Mouse (Mus musculus): ENCODE results near the gene Cenpe. TPM values are rescaled to one million over a fixed set of nuclear protein-coding genes. Genes with fewer than 3 reads are reported as not detected.
A peak's percentile ranks its signal among the peaks of the same experiment; 100 is the strongest.

Cenpe gene
- polyA plus RNA-seq, 1 experiment from 2014 or later: 48.6 TPM

- Histone ChIP-seq H3K4me1 (ENCODE audit: control insufficient read depth, insufficient read depth, low read length) (no peaks in the 10 kb centered on the region), H3K27ac (replicated peaks; ENCODE audit: low read depth, low read length) (no peak overlapping the region), H3K9ac (ENCODE audit: low read length) (no peak overlapping the region), H3K36me3 (ENCODE audit: control insufficient read depth, insufficient read depth, low read length) (peaks cover 32% of the 10 kb centered on the region), H3K4me3 (ENCODE audit: low read depth, low read length) (no peak overlapping the region), H3K27me3 (ENCODE audit: control insufficient read depth, insufficient read depth, low read length) (no peaks in the 10 kb centered on the region), H3K4me2 (ENCODE audit: low read depth, severe bottlenecking) (no peak overlapping the region), H3K9me3 (ENCODE audit: control insufficient read depth, low read length) (no peaks in the 10 kb centered on the region)
- 87% methylated on average over 3 of the region's 3 CpGs for WGBS
- no peak for ATAC-seq (ENCODE audit: insufficient number of reproducible peaks, low FRiP score, low TSS enrichment, low read depth)
- DNase-seq (ENCODE audit: low spot score): no peak
Measured at GRCm38 (mm10) chr3:135232058-135232457, 19.7 kb downstream of the Cenpe start.

GRCm38 (mm10) chr3:135232462-135232861 lies 20.1 kb downstream of the Cenpe start:
- H3K9me3 ChIP-seq (ENCODE audit: control insufficient read depth, low read length): no peaks in the 10 kb centered on the region
- no peak overlapping the region for H3K27ac ChIP-seq (replicated peaks; ENCODE audit: low read depth, low read length)
- no peak overlapping the region for H3K4me3 ChIP-seq (ENCODE audit: low read depth, low read length)
- H3K36me3 ChIP-seq (ENCODE audit: control insufficient read depth, insufficient read depth, low read length): peaks cover 34% of the 10 kb centered on the region
- no peak overlapping the region for H3K4me2 ChIP-seq (ENCODE audit: low read depth, severe bottlenecking)
- DNase-seq (ENCODE audit: low spot score) (no peak), ATAC-seq (ENCODE audit: insufficient number of reproducible peaks, low FRiP score, low TSS enrichment, low read depth) (no peak)
- H3K9ac ChIP-seq (ENCODE audit: low read length): no peak overlapping the region
- H3K27me3 ChIP-seq (ENCODE audit: control insufficient read depth, insufficient read depth, low read length): no peaks in the 10 kb centered on the region
- no peaks in the 10 kb centered on the region for H3K4me1 ChIP-seq (ENCODE audit: control insufficient read depth, insufficient read depth, low read length)
- WGBS: 93% methylated on average over 3 of the region's 3 CpGs

DNA sequence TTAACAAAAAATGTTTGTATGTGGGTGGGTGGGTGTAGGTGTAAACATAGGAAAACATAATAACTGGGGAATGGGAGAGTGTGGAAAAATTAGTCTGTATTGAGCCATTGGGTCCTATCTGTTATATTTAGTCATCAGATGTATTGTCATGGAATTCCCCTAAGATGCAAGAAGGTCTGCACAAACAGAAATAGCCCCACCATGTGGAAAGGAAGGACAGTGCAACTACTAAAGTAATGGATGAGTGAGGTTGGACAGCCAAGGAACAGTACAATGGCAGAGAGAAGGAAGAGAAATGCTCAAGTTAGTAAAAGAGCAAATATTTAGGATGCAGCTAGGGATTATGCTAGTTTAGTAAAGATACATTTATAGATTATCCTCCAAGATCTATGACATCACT lies 33.4 kb downstream of the Cenpe start:
- H3K36me3 ChIP-seq (ENCODE audit: control insufficient read depth, insufficient read depth, low read length): peaks cover 33% of the 10 kb centered on the region
- H3K4me2 ChIP-seq (ENCODE audit: low read depth, severe bottlenecking): no peak overlapping the region
- no peak overlapping the region for H3K4me3 ChIP-seq (ENCODE audit: low read depth, low read length)
- no peaks in the 10 kb centered on the region for H3K9me3 ChIP-seq (ENCODE audit: control insufficient read depth, low read length)
- no peaks in the 10 kb centered on the region for H3K4me1 ChIP-seq (ENCODE audit: control insufficient read depth, insufficient read depth, low read length)
- DNase-seq (ENCODE audit: low spot score) (no peak), ATAC-seq (ENCODE audit: insufficient number of reproducible peaks, low FRiP score, low TSS enrichment, low read depth) (no peak)
- H3K27me3 ChIP-seq (ENCODE audit: control insufficient read depth, insufficient read depth, low read length): no peaks in the 10 kb centered on the region
- H3K27ac ChIP-seq (replicated peaks; ENCODE audit: low read depth, low read length): no peak overlapping the region
- no peak overlapping the region for H3K9ac ChIP-seq (ENCODE audit: low read length)

GRCm38 (mm10) chr3:135246828-135247227 lies 34.5 kb downstream of the Cenpe start:
- no peaks in the 10 kb centered on the region for H3K4me1 ChIP-seq (ENCODE audit: control insufficient read depth, insufficient read depth, low read length)
- H3K4me3 ChIP-seq (ENCODE audit: low read depth, low read length): no peak overlapping the region
- 92% methylated on average over 6 of the region's 6 CpGs for WGBS
- H3K36me3 ChIP-seq (ENCODE audit: control insufficient read depth, insufficient read depth, low read length): peaks cover 35% of the 10 kb centered on the region
- ATAC-seq (ENCODE audit: insufficient number of reproducible peaks, low FRiP score, low TSS enrichment, low read depth) (no peak), DNase-seq (ENCODE audit: low spot score) (no peak)
- H3K27me3 ChIP-seq (ENCODE audit: control insufficient read depth, insufficient read depth, low read length): no peaks in the 10 kb centered on the region
- H3K9ac ChIP-seq (ENCODE audit: low read length): no peak overlapping the region
- H3K4me2 ChIP-seq (ENCODE audit: low read depth, severe bottlenecking): no peak overlapping the region
- no peaks in the 10 kb centered on the region for H3K9me3 ChIP-seq (ENCODE audit: control insufficient read depth, low read length)
- H3K27ac ChIP-seq (replicated peaks; ENCODE audit: low read depth, low read length): no peak overlapping the region

DNA sequence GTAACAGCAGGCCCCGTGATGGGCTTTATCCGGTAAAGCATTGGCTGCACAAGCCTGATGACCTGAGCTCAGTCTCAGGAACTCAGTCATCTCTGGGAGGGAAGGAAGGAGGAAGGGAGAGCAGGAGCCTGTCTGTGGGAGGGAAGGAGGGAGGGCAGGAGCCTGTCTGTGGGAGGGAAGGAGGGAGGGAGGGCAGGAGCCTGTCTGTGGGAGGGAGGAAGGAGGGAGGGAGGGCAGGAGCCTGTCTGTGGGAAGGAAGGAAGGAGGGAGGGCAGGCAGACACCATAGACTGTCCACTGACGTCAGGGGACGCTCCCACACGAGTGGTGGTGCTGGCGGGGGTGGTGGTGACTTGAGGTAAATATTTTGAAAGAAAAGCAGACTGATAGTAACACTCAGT lies 36.8 kb downstream of the Cenpe start:
- ATAC-seq (ENCODE audit: insufficient number of reproducible peaks, low FRiP score, low TSS enrichment, low read depth) (peak; percentile 57; the same call in 1 of the 2 replicates), DNase-seq (ENCODE audit: low spot score) (no peak)
- H3K27ac ChIP-seq (replicated peaks; ENCODE audit: low read depth, low read length): no peak overlapping the region
- 91% methylated on average over 6 of the region's 6 CpGs for WGBS
- no peak overlapping the region for H3K4me3 ChIP-seq (ENCODE audit: low read depth, low read length)
- H3K4me2 ChIP-seq (ENCODE audit: low read depth, severe bottlenecking): no peak overlapping the region
- no peak overlapping the region for H3K9ac ChIP-seq (ENCODE audit: low read length)
- no peaks in the 10 kb centered on the region for H3K9me3 ChIP-seq (ENCODE audit: control insufficient read depth, low read length)
- H3K27me3 ChIP-seq (ENCODE audit: control insufficient read depth, insufficient read depth, low read length): no peaks in the 10 kb centered on the region
- H3K36me3 ChIP-seq (ENCODE audit: control insufficient read depth, insufficient read depth, low read length): peaks cover 35% of the 10 kb centered on the region
- H3K4me1 ChIP-seq (ENCODE audit: control insufficient read depth, insufficient read depth, low read length): no peaks in the 10 kb centered on the region

- WGBS: 95% methylated on average over 6 of the region's 6 CpGs
Measured at GRCm38 (mm10) chr3:135251825-135252224, 39.5 kb downstream of the Cenpe start.

GRCm38 (mm10) chr3:135254784-135255183 lies 42.4 kb downstream of the Cenpe start:
- Histone ChIP-seq H3K9ac (ENCODE audit: low read length) (no peak overlapping the region), H3K4me1 (ENCODE audit: control insufficient read depth, insufficient read depth, low read length) (no peaks in the 10 kb centered on the region), H3K36me3 (ENCODE audit: control insufficient read depth, insufficient read depth, low read length) (peaks cover 30% of the 10 kb centered on the region), H3K9me3 (ENCODE audit: control insufficient read depth, low read length) (no peaks in the 10 kb centered on the region), H3K27ac (replicated peaks; ENCODE audit: low read depth, low read length) (no peak overlapping the region), H3K4me2 (ENCODE audit: low read depth, severe bottlenecking) (no peak overlapping the region), H3K27me3 (ENCODE audit: control insufficient read depth, insufficient read depth, low read length) (no peaks in the 10 kb centered on the region), H3K4me3 (ENCODE audit: low read depth, low read length) (no peak overlapping the region)
- DNase-seq (ENCODE audit: low spot score) (no peak), ATAC-seq (ENCODE audit: insufficient number of reproducible peaks, low FRiP score, low TSS enrichment, low read depth) (no peak)

More at GRCm38 (mm10) chr3:135251825-135252224, 39.5 kb downstream of the Cenpe start:
- no peak overlapping the region for H3K9ac ChIP-seq (ENCODE audit: low read length)
- DNase-seq (ENCODE audit: low spot score) (no peak), ATAC-seq (ENCODE audit: insufficient number of reproducible peaks, low FRiP score, low TSS enrichment, low read depth) (no peak)
- no peak overlapping the region for H3K4me2 ChIP-seq (ENCODE audit: low read depth, severe bottlenecking)
- H3K9me3 ChIP-seq (ENCODE audit: control insufficient read depth, low read length): no peaks in the 10 kb centered on the region
- H3K4me3 ChIP-seq (ENCODE audit: low read depth, low read length): no peak overlapping the region
- H3K27me3 ChIP-seq (ENCODE audit: control insufficient read depth, insufficient read depth, low read length): no peaks in the 10 kb centered on the region
- H3K36me3 ChIP-seq (ENCODE audit: control insufficient read depth, insufficient read depth, low read length): peaks cover 31% of the 10 kb centered on the region
- no peak overlapping the region for H3K27ac ChIP-seq (replicated peaks; ENCODE audit: low read depth, low read length)
- no peaks in the 10 kb centered on the region for H3K4me1 ChIP-seq (ENCODE audit: control insufficient read depth, insufficient read depth, low read length)

GRCm38 (mm10) chr3:135258919-135259318 lies 46.6 kb downstream of the Cenpe start:
- H3K4me1 ChIP-seq (ENCODE audit: control insufficient read depth, insufficient read depth, low read length): no peaks in the 10 kb centered on the region
- DNase-seq (ENCODE audit: low spot score) (no peak), ATAC-seq (ENCODE audit: insufficient number of reproducible peaks, low FRiP score, low TSS enrichment, low read depth) (no peak)
- peaks cover 19% of the 10 kb centered on the region for H3K36me3 ChIP-seq (ENCODE audit: control insufficient read depth, insufficient read depth, low read length)
- WGBS: 95% methylated on average over 10 of the region's 10 CpGs
- no peaks in the 10 kb centered on the region for H3K9me3 ChIP-seq (ENCODE audit: control insufficient read depth, low read length)
- H3K9ac ChIP-seq (ENCODE audit: low read length): no peak overlapping the region
- no peak overlapping the region for H3K4me2 ChIP-seq (ENCODE audit: low read depth, severe bottlenecking)
- H3K27me3 ChIP-seq (ENCODE audit: control insufficient read depth, insufficient read depth, low read length): no peaks in the 10 kb centered on the region
- no peak overlapping the region for H3K4me3 ChIP-seq (ENCODE audit: low read depth, low read length)
- no peak overlapping the region for H3K27ac ChIP-seq (replicated peaks; ENCODE audit: low read depth, low read length)

DNA sequence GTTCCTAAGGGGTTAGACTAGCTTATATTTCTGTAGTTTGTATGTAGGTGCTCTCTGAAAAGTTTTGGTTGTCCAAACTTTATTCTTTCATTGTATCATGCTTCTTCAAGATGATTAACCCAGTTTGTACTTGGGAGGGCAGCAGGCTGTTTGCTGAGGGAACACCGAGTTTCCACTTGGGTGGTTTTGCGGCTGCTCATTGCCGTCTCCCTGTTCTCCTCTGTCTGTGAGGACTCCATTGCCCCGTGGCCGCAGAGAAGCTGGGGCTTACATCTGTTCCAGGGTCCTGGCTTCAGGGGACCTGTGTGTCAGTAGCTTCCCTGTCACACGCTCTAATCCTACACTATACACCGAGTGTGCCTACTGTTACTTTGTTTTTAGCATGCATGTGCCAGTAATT lies 47.9 kb downstream of the Cenpe start:
- ATAC-seq (ENCODE audit: insufficient number of reproducible peaks, low FRiP score, low TSS enrichment, low read depth): no peak

More for the DNA sequence above, 47.9 kb downstream of the Cenpe start:
- H3K4me3 ChIP-seq (ENCODE audit: low read depth, low read length): no peak overlapping the region
- H3K36me3 ChIP-seq (ENCODE audit: control insufficient read depth, insufficient read depth, low read length): peaks cover 21% of the 10 kb centered on the region
- H3K4me2 ChIP-seq (ENCODE audit: low read depth, severe bottlenecking): no peak overlapping the region
- no peaks in the 10 kb centered on the region for H3K9me3 ChIP-seq (ENCODE audit: control insufficient read depth, low read length)
- H3K4me1 ChIP-seq (ENCODE audit: control insufficient read depth, insufficient read depth, low read length): no peaks in the 10 kb centered on the region
- no peaks in the 10 kb centered on the region for H3K27me3 ChIP-seq (ENCODE audit: control insufficient read depth, insufficient read depth, low read length)
- H3K27ac ChIP-seq (replicated peaks; ENCODE audit: low read depth, low read length): no peak overlapping the region
- H3K9ac ChIP-seq (ENCODE audit: low read length): no peak overlapping the region
- no peak for DNase-seq (ENCODE audit: low spot score)
- 95% methylated on average over 7 of the region's 7 CpGs for WGBS

Data from limb, embryonic 11.5 days (tissue).